Mouse (Mus musculus) heart, adult 9 months (tissue): ENCODE results near the gene Chd6.
A peak's percentile ranks its signal among the peaks of the same experiment; 100 is the strongest.

Experiments used
- DNase-seq, 2 experiments: peaks; one replicate each; pipeline ENCODE4 v3.0.0; 2022; ENCODE audit warnings: low spot score in 2 of 2

The Chd6 gene

GRCm38 (mm10) chr2:161066097-161066759 is 42.6 kb downstream of the Chd6 start:
- no peak for DNase-seq

- no peak for DNase-seq
Measured at GRCm38 (mm10) chr2:161065594-161065993, 43.3 kb downstream of the Chd6 start.

- DNase-seq, result no peak
Measured at GRCm38 (mm10) chr2:161064836-161065235, 44.0 kb downstream of the Chd6 start.

DNA sequence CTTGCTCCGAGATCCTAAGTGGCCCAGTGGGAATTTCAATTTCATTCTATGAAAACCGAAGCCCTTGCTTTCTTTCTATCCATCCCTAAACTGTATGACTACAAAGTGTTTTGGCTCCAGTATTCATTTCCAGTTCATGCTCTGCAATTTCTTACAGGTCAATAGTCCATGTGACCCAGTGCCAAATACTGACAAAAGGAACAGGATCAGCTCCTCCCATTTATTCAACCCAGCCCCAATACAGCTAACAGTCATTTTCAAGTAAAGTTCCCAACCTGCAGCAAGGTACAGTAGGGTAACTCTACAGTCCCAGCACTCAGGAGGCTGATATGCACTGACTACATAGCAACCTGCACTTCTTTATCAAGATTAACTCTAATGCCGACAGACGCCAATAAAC is 50.0 kb downstream of the Chd6 start:
- DNase-seq, result no peak

DNA sequence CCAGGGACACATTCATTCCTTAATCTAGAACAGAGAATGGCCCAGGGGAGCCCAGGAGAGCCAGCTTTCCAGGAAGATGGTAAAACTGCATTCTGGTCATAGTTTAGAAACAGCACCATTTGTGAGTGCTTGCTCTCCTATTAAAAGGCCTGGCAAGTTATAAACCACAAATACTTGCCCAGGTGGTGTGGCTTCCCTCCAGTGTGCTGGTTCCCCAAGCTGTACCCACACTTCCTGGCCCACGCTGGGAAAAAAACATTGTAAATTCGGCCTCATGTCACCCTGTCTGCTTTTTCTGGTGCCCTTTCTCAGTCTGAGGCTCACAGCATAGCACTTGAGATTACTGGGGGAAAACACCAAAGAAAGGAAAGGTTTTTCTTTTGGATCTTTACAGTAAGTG is 55.1 kb downstream of the Chd6 start:
- no peak for DNase-seq

DNA sequence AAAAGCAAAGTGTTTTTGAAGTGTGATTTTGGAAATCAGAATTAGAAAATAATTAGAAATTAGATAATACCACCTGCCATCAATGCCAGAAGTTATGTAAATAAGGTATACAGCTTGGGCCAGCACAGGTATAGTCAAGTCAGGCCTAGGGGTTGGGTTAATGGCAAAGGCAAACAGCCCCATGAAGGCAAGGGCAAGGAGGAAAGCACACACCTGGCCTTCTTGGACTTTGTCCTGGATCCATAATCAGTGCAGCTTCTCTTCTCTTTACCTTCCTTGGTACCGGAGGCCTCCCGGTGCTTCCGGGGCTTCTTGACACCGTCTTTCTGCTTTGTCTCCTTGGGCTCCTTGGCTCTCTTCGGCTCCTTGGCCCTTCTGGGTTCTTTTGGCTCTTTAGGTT is 56.7 kb downstream of the Chd6 start:
- DNase-seq, result no peak

DNA sequence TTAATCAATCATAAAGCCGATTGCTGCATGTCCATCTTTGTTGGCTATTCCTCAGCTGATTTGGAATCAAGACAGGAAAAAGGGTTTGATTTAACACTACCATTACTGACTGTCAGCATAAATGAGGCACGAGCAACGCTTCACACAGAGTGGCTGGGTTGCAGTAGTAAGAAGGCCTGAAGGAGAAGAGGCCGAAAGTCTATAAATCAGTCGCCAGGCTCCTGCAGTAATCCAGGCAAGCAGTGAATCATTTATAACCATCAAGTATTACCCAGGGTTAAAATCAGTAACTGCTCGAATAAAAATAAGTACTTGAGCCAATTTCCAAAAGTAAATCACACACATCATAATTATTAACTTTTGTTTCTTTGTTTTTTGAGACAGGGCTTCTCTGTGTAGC is 59.4 kb downstream of the Chd6 start:
- no peak for DNase-seq

DNA sequence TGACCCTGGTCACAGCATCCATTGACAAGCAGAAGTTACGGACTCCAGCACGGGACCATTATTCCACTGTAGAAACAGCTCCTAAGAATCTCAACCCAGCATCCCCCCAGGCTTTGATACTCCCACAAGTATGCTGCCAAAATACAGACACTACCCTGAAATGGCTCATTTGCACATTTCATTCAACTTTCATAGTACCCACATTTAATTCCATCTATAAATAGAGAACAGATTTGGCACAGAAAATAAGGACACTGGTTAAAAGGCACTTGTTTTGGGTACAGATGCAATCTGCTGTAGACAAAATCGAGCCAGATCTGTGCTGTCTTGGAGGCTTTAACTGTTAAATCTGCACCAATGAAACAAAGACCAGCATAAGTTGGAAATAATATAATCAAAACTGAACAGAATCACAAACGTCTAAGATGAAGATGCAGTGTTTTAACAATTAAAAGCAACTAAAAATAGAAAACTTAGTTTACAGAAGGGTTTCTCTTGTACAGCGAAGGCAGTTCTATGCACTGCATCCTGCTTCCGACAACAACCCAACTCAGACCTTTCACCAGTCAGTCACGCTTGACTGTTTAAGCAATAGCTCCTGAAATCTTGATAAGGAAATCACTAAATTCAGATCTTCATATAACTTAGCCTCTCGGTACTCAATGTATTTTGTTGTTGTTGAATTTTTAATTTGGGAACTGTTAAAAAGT is 64.2 kb downstream of the Chd6 start:
- DNase-seq, result no peak

GRCm38 (mm10) chr2:161042874-161043273 is 66.0 kb downstream of the Chd6 start:
- no peak for DNase-seq

GRCm38 (mm10) chr2:161040743-161041142 is 68.1 kb downstream of the Chd6 start:
- no peak for DNase-seq

GRCm38 (mm10) chr2:161037766-161038165 is 71.1 kb downstream of the Chd6 start:
- no peak for DNase-seq

DNA sequence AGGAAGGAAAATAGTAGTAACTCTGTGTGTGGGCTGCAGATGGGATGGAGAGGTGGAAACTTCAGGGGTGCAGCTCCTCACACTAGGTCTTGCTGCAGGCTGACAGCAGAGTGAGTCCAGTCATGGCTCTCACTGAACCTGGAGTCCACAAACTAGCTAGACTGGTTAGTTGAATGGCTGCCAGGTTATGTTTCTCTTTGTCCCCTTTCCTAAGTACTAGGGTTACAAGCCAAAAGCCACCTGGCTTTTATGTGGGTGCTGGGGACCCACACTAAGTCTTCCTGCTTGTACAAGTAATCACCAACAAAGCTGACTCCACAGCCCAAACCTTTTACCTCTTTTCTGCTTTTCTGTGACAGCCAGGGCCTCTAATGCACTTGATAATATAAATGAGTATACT is 75.7 kb downstream of the Chd6 start:
- no peak for DNase-seq

DNA sequence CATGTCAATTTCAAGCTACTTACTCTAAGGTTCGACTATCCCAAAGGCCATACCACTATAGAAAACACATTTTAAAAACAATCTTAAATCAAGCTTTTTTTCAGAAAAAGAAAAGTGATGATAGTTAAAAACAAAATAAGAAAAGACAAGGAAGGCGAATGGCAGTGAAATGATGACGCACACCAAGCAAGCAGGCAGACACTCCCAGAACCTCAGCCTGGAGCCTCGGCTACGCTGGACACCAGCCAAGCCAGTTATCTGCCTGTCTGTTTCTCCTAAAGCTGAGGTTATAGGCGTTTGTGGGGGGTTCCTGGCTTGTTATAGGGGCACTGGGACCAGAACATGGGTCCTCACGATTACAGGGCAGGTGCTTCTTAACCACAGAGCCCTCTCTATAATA is 76.5 kb downstream of the Chd6 start:
- peak in 1 of 2 experiments; percentile 4 for DNase-seq

- DNase-seq, result no peak
Measured at GRCm38 (mm10) chr2:161024606-161025005, 84.3 kb downstream of the Chd6 start.

DNA sequence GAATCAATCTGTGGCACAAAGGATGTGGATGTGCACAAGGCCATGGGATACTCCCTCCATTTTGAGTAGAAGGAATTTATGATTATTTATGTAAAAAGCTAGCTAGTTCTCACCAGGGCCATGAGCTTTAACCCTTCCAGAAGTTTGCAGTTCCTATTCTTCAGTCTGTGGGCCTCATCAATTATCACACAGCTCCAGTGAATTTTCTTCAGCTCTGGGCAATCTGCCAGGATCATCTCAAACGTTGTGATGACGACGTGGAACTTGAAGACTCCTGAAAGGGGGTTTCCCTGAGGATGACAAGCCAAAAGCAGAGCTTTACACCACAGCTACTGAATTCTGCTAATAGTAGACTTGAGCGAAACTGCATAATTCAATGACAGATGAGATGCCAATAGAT is 91.0 kb downstream of the Chd6 start:
- DNase-seq, result no peak

- no peak for DNase-seq
Measured at GRCm38 (mm10) chr2:161012577-161013251, 96.2 kb downstream of the Chd6 start.

DNA sequence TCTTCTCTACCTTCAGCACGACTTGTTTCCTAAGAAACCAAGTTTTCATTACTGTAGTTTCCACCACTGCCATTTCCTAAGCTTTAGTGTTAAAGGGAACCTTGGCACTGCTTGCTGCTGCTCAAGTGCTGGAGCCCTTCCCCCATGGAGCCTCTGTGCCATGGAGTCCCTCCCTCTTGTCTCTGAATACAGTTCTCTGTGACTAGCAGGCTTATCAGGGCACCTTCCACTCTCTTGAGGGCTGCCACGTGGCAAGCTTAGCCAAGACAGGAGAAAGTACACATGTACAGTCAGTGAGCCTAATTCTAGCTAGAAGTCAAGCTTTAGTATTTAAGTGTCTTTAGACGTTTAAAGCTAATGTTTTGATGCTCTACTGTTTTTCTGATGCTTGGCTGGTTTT is 104.5 kb downstream of the Chd6 start:
- DNase-seq, result peak; percentile 46 to 61

- no peak for DNase-seq
Measured at GRCm38 (mm10) chr2:160996987-160997763, 111.7 kb downstream of the Chd6 start.

- DNase-seq, result no peak
Measured at GRCm38 (mm10) chr2:160994181-160994580, 114.7 kb downstream of the Chd6 start.

GRCm38 (mm10) chr2:160992465-160992864 is 116.4 kb downstream of the Chd6 start:
- no peak for DNase-seq

DNA sequence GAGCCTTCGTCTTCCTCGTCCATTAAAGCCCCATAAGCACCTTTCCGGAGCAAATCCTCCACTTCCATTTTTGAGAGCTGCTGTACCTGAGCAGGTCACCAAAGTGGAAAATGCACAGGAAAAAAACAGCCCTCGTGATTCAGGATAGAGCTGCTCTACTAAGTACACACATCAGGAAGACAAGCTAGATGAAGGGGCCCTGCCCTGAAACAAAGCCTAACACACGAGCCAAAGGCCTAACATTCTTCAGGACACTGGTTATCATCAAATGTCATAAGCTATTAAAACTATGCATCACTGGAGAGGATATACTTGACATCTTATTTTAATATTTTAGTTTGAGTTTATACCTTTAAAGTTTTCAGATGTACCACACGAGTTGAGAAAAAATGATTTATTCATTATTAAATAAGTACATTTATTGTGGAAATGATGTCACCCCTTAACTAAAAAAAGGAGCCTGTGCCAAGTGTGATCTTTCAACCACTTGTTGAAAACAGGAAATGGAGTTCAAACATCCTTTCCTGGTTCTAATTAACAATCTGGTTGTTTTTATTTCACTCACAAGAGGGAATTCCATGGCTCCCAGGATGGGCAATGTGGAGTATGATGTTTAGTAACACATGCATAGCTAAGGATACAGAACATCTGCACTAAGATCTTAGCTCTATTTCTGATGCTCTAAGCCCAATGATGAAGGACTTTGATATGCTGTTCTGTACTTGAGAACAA is 118.4 kb downstream of the Chd6 start:
- no peak for DNase-seq

- no peak for DNase-seq
Measured at GRCm38 (mm10) chr2:160987503-160987902, 121.4 kb downstream of the Chd6 start.
